Mouse (Mus musculus) CD4-positive, CD25-positive, alpha-beta regulatory T cell (primary cell): ENCODE measurements around the gene Chsy1. TPM values are rescaled to one million over a fixed set of nuclear protein-coding genes. Genes with fewer than 3 reads are reported as not detected.

Experiments
- polyA plus RNA-seq: library from polyadenylated mRNA; unstranded; fragments of 100-300 nt; shearing (Covaris generic); gene quantifications from one replicate; pipeline ENCODE4 v1.2.1, GENCODE M21; 2017

Chsy1 gene
- 10.1 TPM for polyA plus RNA-seq

GRCm38 (mm10) chr7:66108961-66109854 is at the start of gene Chsy1:
Chsy1 (plus strand) TSS chr7:66109515.

GRCm38 (mm10) chr7:66079364-66080230 is 29.7 kb upstream of the Chsy1 start, which contains the start of gene Selenos:
Selenos (plus strand) TSS chr7:66079649.

Other genes with a start within 250 kb of the Chsy1 start
- not detected for gene Pcsk6, start 247.8 kb upstream of the Chsy1 start, polyA plus RNA-seq
- not detected for gene Gm45213, start 65.9 kb upstream of the Chsy1 start, polyA plus RNA-seq
- 122 TPM for gene Snrpa1, start 50.5 kb upstream of the Chsy1 start, polyA plus RNA-seq
- 130 TPM for gene Selenos, start 29.9 kb upstream of the Chsy1 start, polyA plus RNA-seq